Comparison of ENCODE assay signal across 8 mouse cellular contexts in the genomic region with DNA sequence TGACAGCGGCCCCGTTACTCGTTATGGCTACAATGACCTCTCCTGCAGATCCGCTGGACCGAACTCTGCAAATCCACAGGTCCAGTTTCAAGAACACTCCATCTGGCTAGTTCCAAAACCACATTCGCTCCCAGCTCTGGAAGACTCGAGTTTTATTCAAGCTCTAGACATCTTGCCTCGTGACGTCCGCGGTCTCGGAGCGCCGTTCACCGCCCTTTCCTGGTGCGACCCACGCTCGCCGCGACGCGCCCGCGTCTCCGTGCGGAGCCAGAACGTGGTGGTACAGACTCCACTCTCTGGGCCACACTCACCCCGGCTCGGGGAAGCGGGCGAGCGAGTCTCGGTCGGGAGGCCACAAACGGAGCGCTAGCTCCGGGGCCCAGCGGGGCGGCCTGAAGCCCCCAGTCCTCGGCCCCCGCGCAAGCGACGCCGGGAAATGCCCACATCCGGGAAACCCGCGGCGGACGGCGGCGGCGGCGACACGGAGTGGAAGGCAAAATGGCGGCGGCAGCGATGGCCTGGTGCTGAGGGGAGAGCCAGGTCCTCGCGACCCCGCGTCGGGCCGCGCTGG. TPM values are rescaled to one million over a fixed set of nuclear protein-coding genes. Genes with fewer than 3 reads are reported as not detected.
DNase-seq lines count a peak whose midpoint lies in the region; ATAC-seq and TF ChIP-seq lines count a peak whose summit lies in the region.

TSS of gene Pcmt1 (minus strand) at position 406 of the 571 bp plus-strand sequence.
TSS of gene Lats1 (plus strand) at position 484 of the 571 bp plus-strand sequence.

- peak; percentile 95 for TF ChIP-seq POLR2A in olfactory bulb, adult 2 months (IDR thresholded peaks at IDR 0.05; ENCODE audit: insufficient read depth, low read depth, low read length)

- H3K4me2 ChIP-seq in lung, embryonic 15.5 days: peak within 1 kb of the TSS; percentile 77

- TF ChIP-seq CTCF in olfactory bulb, adult 2 months (IDR thresholded peaks at IDR 0.05; ENCODE audit: insufficient read depth, low read depth, low read length): no peak

- H3K9ac ChIP-seq in lung, embryonic 15.5 days: peak within 1 kb of the TSS; percentile 99

- ATAC-seq in frontal cortex, adult (ENCODE audit: low TSS enrichment): peak; percentile 91
- ATAC-seq in hematopoietic stem cell, adult 5-6 weeks (replicated peaks in 1 of 2; ENCODE audit: insufficient read depth in 1 of 2, low FRiP score in 2 of 2, low TSS enrichment in 1 of 2, low read depth in 1 of 2, poor library complexity in 2 of 2, severe bottlenecking in 2 of 2): peak; percentile 58 to 72
- ATAC-seq in lung, embryonic 15.5 days (ENCODE audit: borderline replicate concordance, extremely low read depth, low FRiP score, low TSS enrichment): peak; percentile 90

- no peaks in the 10 kb centered on the region for H3K27me3 ChIP-seq in lung, embryonic 15.5 days

- no peaks in the 10 kb centered on the region for H3K9me3 ChIP-seq in lung, embryonic 15.5 days

- WGBS in lung, embryonic 15.5 days: under 1% methylated on average over 50 of the region's 65 CpGs
- WGBS in olfactory bulb, adult 2 months: under 1% methylated on average over 65 of the region's 65 CpGs

- H3K27ac ChIP-seq in lung, embryonic 15.5 days: peak within 1 kb of the TSS; percentile 98
- peak within 1 kb of the TSS; percentile 96 for H3K27ac ChIP-seq in olfactory bulb, adult 2 months (ENCODE audit: insufficient read depth, low read depth, low read length)

- H3K4me1 ChIP-seq in lung, embryonic 15.5 days: peaks cover 25% of the 10 kb centered on the region
- H3K4me1 ChIP-seq in olfactory bulb, adult 2 months (ENCODE audit: control insufficient read depth, insufficient read depth, low read length): peaks cover 8% of the 10 kb centered on the region

- H3K36me3 ChIP-seq in lung, embryonic 15.5 days: peaks cover 33% of the 10 kb centered on the region

- H3K4me3 ChIP-seq in lung, embryonic 15.5 days: peak within 1 kb of the TSS; percentile 92
- H3K4me3 ChIP-seq in olfactory bulb, adult 2 months (ENCODE audit: insufficient read depth, low read depth, low read length): peak within 1 kb of the TSS; percentile 88

- DNase-seq in MN1 (ENCODE audit: low spot score): peak; percentile 92
- peak; percentile 75 for DNase-seq in cerebellum, adult 9-10 months
- DNase-seq in layer of hippocampus, adult 9-10 months (ENCODE audit: low spot score): peak; percentile 50
- DNase-seq in thymus, adult 18-20 months: peak; percentile 77 to 78

RNA-seq across cellular contexts. Expression of gene Pcmt1, which starts in this region (rescaled TPM):
- 75.1 and 90.9 TPM in 2 replicates for total RNA-seq in hematopoietic stem cell, adult 5-6 weeks (2017)
- polyA plus RNA-seq in lung, embryonic 15.5 days (2015; fragmentation: Nextera tagmentation; extraction: Ambion mirVana): 122 and 128 TPM in 2 replicates
- not detected in 2 replicates for polyA plus RNA-seq in olfactory bulb, adult 2 months (2012; ENCODE audit: insufficient read depth, insufficient read length, low replicate concordance, missing spikeins)

RNA-seq across cellular contexts. Expression of gene Lats1, which starts in this region (rescaled TPM):
- 26.0 and 28.7 TPM in 2 replicates for total RNA-seq in hematopoietic stem cell, adult 5-6 weeks (2017)
- 7.1 and 7.4 TPM in 2 replicates for polyA plus RNA-seq in lung, embryonic 15.5 days (2015; fragmentation: Nextera tagmentation; extraction: Ambion mirVana)
- polyA plus RNA-seq in olfactory bulb, adult 2 months (2012; ENCODE audit: insufficient read depth, insufficient read length, low replicate concordance, missing spikeins): 70.0 TPM in 1 of 2 replicates, not detected in the other

Comparison
In these comparisons a context has a peak if more than half of its experiments do, and no peak if none do; other contexts are left out.
1. Peak in every context shown above with its lines: DNase-seq, ATAC-seq, H3K4me3 ChIP-seq and H3K27ac ChIP-seq.